Comparison of ENCODE assay signal across 16 mouse cellular contexts in genomic region chr9:79346371-79347096, GRCm38 (mm10).
DNase-seq lines count a peak whose midpoint lies in the region; TF ChIP-seq lines count a peak whose summit lies in the region.
"Had no signal": no experiment of that assay in that cellular context is flagged by ENCODE, and none has a peak within 500 bp of the region (broad histone marks: within the 10 kb centered on the region; RNA-seq: fewer than 3 reads in every experiment).

No protein-coding gene starts in this region.

- DNase-seq in heart, adult 8-10 months (ENCODE audit: low spot score) = peak; percentile 4
- no peak for DNase-seq in heart, postnatal 25 days (ENCODE audit: low spot score)
- no peak for DNase-seq in testis, postnatal 10 days (ENCODE audit: low spot score)
- DNase-seq in cerebellum, adult 9-10 months = peak; percentile 86
- no peak for DNase-seq in limb, embryonic 10.5 days (ENCODE audit: low spot score)
- DNase-seq in kidney, adult 9 months = no peak
- DNase-seq: kidney, postnatal 10 days; liver, embryonic 13.5 days; lung, postnatal 14 days; right cerebral cortex, postnatal 4 days had no signal

- intact Hi-C loops in heart, postnatal 25 days (cut with DNase I) = no loop called here

- H3K36me3 ChIP-seq in testis, adult 2 months (ENCODE audit: control insufficient read depth, insufficient read depth, low read length) = no peaks in the 10 kb centered on the region
- H3K36me3 ChIP-seq in limb, embryonic 10.5 days = no peaks in the 10 kb centered on the region
- H3K36me3 ChIP-seq: embryonic facial prominence, embryonic 13.5 days; forebrain, embryonic 12.5 days; heart, embryonic 13.5 days; liver, embryonic 13.5 days; stomach, embryonic 15.5 days had no signal

- H3K27ac ChIP-seq in testis, adult 2 months (ENCODE audit: control insufficient read depth, insufficient read depth, low read depth, low read length) = no peak overlapping the region
- H3K27ac ChIP-seq in limb, embryonic 10.5 days = no peak overlapping the region
- H3K27ac ChIP-seq: embryonic facial prominence, embryonic 13.5 days; forebrain, embryonic 12.5 days; heart, embryonic 13.5 days; liver, embryonic 13.5 days; stomach, embryonic 15.5 days had no signal

- peaks cover 12% of the 10 kb centered on the region for H3K4me1 ChIP-seq in testis, adult 2 months (ENCODE audit: control insufficient read depth, insufficient read depth, low read length)
- no peaks in the 10 kb centered on the region for H3K4me1 ChIP-seq in limb, embryonic 10.5 days
- H3K4me1 ChIP-seq: embryonic facial prominence, embryonic 13.5 days; forebrain, embryonic 12.5 days; heart, embryonic 13.5 days; liver, embryonic 13.5 days; stomach, embryonic 15.5 days had no signal

- 91% methylated on average over 15 of the region's 15 CpGs for WGBS in limb, embryonic 10.5 days

- no peaks in the 10 kb centered on the region for H3K27me3 ChIP-seq in testis, adult 2 months (ENCODE audit: control insufficient read depth, insufficient read depth, low read length)
- H3K27me3 ChIP-seq in limb, embryonic 10.5 days (ENCODE audit: low read depth, poor library complexity, severe bottlenecking) = no peaks in the 10 kb centered on the region
- H3K27me3 ChIP-seq: embryonic facial prominence, embryonic 13.5 days; forebrain, embryonic 12.5 days; heart, embryonic 13.5 days; liver, embryonic 13.5 days; Patski; stomach, embryonic 15.5 days had no signal

- no peak for TF ChIP-seq CTCF in testis, adult 2 months (IDR thresholded peaks at IDR 0.05; ENCODE audit: control insufficient read depth, insufficient read depth, insufficient replicate concordance, low read depth, low read length)

- no peak for TF ChIP-seq POLR2A in testis, adult 2 months (IDR thresholded peaks at IDR 0.05; ENCODE audit: control insufficient read depth, low read depth, low read length)

- peak overlapping the region; percentile 60 for H3K4me3 ChIP-seq in testis, adult 2 months (ENCODE audit: control insufficient read depth, low read depth, low read length)
- no peak overlapping the region for H3K4me3 ChIP-seq in limb, embryonic 10.5 days
- H3K4me3 ChIP-seq: embryonic facial prominence, embryonic 13.5 days; forebrain, embryonic 12.5 days; heart, embryonic 13.5 days; liver, embryonic 13.5 days; stomach, embryonic 15.5 days had no signal

- no peaks in the 10 kb centered on the region for H3K9me3 ChIP-seq in limb, embryonic 10.5 days (replicated peaks)
- H3K9me3 ChIP-seq: heart, embryonic 13.5 days; liver, embryonic 13.5 days; stomach, embryonic 15.5 days had no signal

Comparison
In these comparisons a context has a peak if more than half of its experiments do, and no peak if none do; other contexts are left out.
1. DNase-seq: peak in heart, adult 8-10 months (single experiment) and cerebellum, adult 9-10 months (single experiment); none in heart, postnatal 25 days (single experiment), testis, postnatal 10 days (single experiment), limb, embryonic 10.5 days (single experiment) and kidney, adult 9 months (single experiment).